Mouse (Mus musculus): ENCODE data around the gene Cyp4f18. TPM values are rescaled to one million over a fixed set of nuclear protein-coding genes. Genes with fewer than 3 reads are reported as not detected.

Cyp4f18 gene
- total and polyA plus RNA-seq, 3 experiments = 0.08 TPM; not detected in 2

DNA sequence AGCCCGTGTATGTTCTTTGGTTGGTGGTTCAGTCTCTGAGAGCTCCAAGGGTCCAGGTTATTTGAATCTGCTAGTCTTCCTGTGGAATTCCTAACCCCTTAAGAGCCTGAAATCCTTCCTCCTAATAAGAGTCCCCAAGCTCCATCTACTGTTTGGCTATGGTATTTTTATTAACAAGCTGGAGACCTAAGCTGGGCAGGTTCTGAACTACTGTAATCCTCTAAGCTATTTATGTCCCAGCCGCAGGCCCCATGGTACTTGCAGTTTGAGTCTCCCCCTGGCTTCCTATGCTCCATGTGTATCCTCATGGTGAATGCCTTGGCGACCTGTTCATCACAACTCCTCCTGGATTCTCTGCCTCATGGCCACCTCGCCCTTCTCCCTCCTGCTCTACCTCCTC, 24.8 kb downstream of the Cyp4f18 start:
- Histone ChIP-seq H3K79me2 (ENCODE audit: control insufficient read depth, insufficient read depth, low read length, poor library complexity) (no peaks in the 10 kb centered on the region), H3K4me3 (ENCODE audit: control insufficient read depth in 1 of 2, insufficient read depth in 1 of 2, low read depth in 2 of 2, low read length in 2 of 2) (no peak overlapping the region), H3K27ac (ENCODE audit: control insufficient read depth, low read depth, low read length) (no peak overlapping the region), H3K9ac (ENCODE audit: control insufficient read depth, low read depth, low read length, poor library complexity, severe bottlenecking) (no peak overlapping the region), H3K4me1 (ENCODE audit: control insufficient read depth in 1 of 2, insufficient read depth in 2 of 2, low read length in 2 of 2) (peaks cover 3 to 9% of the 10 kb centered on the region in 2 experiments; a peak in 3 of 4 replicates), H3K9me3 (replicated peaks; ENCODE audit: insufficient read depth, low read length) (no peaks in the 10 kb centered on the region), H3K36me3 (ENCODE audit: control insufficient read depth in 1 of 2, insufficient read depth in 2 of 2, low read length in 2 of 2) (peaks cover 0 to 7% of the 10 kb centered on the region in 2 experiments; a peak in 2 of 4 replicates), H3K27me3 (ENCODE audit: control insufficient read depth in 1 of 2, insufficient read depth in 2 of 2, low read length in 2 of 2) (peaks cover 0 to 2% of the 10 kb centered on the region in 2 experiments; a peak in 1 of 4 replicates)
- DNase-seq (ENCODE audit: low read depth, low spot score) = no peak
- TF ChIP-seq CTCF (IDR thresholded peaks at IDR 0.05 in 2 of 3, conservative IDR thresholded peaks at IDR 0.05 in 1 of 3; ENCODE audit: control insufficient read depth in 1 of 3, insufficient read depth in 1 of 3, low read depth in 2 of 3, low read length in 3 of 3, poor library complexity in 1 of 3, severe bottlenecking in 1 of 3) = peak in 1 of 3 experiments; percentile 23; a peak in 2 of 6 replicates
- 0 out of 2 replicates have a peak, but pooled peaks have one; percentile 10 for TF ChIP-seq ZC3H11A (IDR thresholded peaks at IDR 0.05; ENCODE audit: low read depth, low read length)
- no peak for TF ChIP-seq ZKSCAN1 (IDR thresholded peaks at IDR 0.05; ENCODE audit: low read depth, low read length)
- peak; percentile 40 for TF ChIP-seq SMC3 (IDR thresholded peaks at IDR 0.05; ENCODE audit: low read depth, low read length)
- TF ChIP-seq BHLHE40 (IDR thresholded peaks at IDR 0.05; ENCODE audit: borderline replicate concordance, low read depth, low read length) = no peak
- TF ChIP-seq RAD21 (IDR thresholded peaks at IDR 0.05; ENCODE audit: low read depth, low read length) = peak; percentile 32

GRCm38 (mm10) chr8:71981456-71981855, 28.0 kb downstream of the Cyp4f18 start:
- Histone ChIP-seq H3K4me1 (ENCODE audit: control insufficient read depth in 1 of 2, insufficient read depth in 2 of 2, low read length in 2 of 2) (peaks cover 3 to 9% of the 10 kb centered on the region in 2 experiments; a peak in 3 of 4 replicates), H3K27ac (ENCODE audit: control insufficient read depth, low read depth, low read length) (no peak overlapping the region), H3K27me3 (ENCODE audit: control insufficient read depth in 1 of 2, insufficient read depth in 2 of 2, low read length in 2 of 2) (no peaks in the 10 kb centered on the region), H3K36me3 (ENCODE audit: control insufficient read depth in 1 of 2, insufficient read depth in 2 of 2, low read length in 2 of 2) (peaks cover 0 to 7% of the 10 kb centered on the region in 2 experiments; a peak in 2 of 4 replicates), H3K9me3 (replicated peaks; ENCODE audit: insufficient read depth, low read length) (no peaks in the 10 kb centered on the region), H3K79me2 (ENCODE audit: control insufficient read depth, insufficient read depth, low read length, poor library complexity) (no peaks in the 10 kb centered on the region), H3K4me3 (ENCODE audit: control insufficient read depth in 1 of 2, insufficient read depth in 1 of 2, low read depth in 2 of 2, low read length in 2 of 2) (no peak overlapping the region), H3K9ac (ENCODE audit: control insufficient read depth, low read depth, low read length, poor library complexity, severe bottlenecking) (no peak overlapping the region)
- DNase-seq (ENCODE audit: low read depth, low spot score) = no peak
- no peak for TF ChIP-seq EP300 (IDR thresholded peaks at IDR 0.05; ENCODE audit: low read depth in 1 of 2, low read length in 2 of 2)
- TF ChIP-seq CTCF (IDR thresholded peaks at IDR 0.05 in 2 of 3, conservative IDR thresholded peaks at IDR 0.05 in 1 of 3; ENCODE audit: control insufficient read depth in 1 of 3, insufficient read depth in 1 of 3, low read depth in 2 of 3, low read length in 3 of 3, poor library complexity in 1 of 3, severe bottlenecking in 1 of 3) = no peak
- TF ChIP-seq TCF12 (IDR thresholded peaks at IDR 0.05; ENCODE audit: low read depth, low read length) = no peak
- TF ChIP-seq POLR2AphosphoS2 (IDR thresholded peaks at IDR 0.05; ENCODE audit: low read length) = no peak
- TF ChIP-seq ZC3H11A (IDR thresholded peaks at IDR 0.05; ENCODE audit: low read depth, low read length) = no peak
- no peak for TF ChIP-seq HCFC1 (IDR thresholded peaks at IDR 0.05; ENCODE audit: low read depth, low read length)
- TF ChIP-seq MAX (IDR thresholded peaks at IDR 0.05; ENCODE audit: low read length) = no peak
- no peak for TF ChIP-seq RAD21 (IDR thresholded peaks at IDR 0.05; ENCODE audit: low read depth, low read length)
- TF ChIP-seq GATA1 (IDR thresholded peaks at IDR 0.05; ENCODE audit: low read depth, low read length) = no peak
- TF ChIP-seq BHLHE40 (IDR thresholded peaks at IDR 0.05; ENCODE audit: borderline replicate concordance, low read depth, low read length) = no peak
- TF ChIP-seq GABPA (IDR thresholded peaks at IDR 0.05; ENCODE audit: low read depth, low read length) = no peak
- no peak for TF ChIP-seq MXI1 (IDR thresholded peaks at IDR 0.05; ENCODE audit: low read depth, low read length)

Data from MEL (cell line).